Mouse (Mus musculus): ENCODE results near the gene Atxn7l1. TPM values are rescaled to one million over a fixed set of nuclear protein-coding genes. Genes with fewer than 3 reads are reported as not detected.

Gene Atxn7l1
- total RNA-seq, 2 experiments from 2014 or later = 29.5 to 116 TPM

GRCm38 (mm10) chr12:33175621-33176554 lies 28.4 kb downstream of the Atxn7l1 start:
- peak; percentile 90 for ATAC-seq (replicated peaks; ENCODE audit: low FRiP score, low TSS enrichment, poor library complexity, severe bottlenecking)

GRCm38 (mm10) chr12:33176555-33176900 lies 29.0 kb downstream of the Atxn7l1 start:
- no peak for ATAC-seq (replicated peaks; ENCODE audit: low FRiP score, low TSS enrichment, poor library complexity, severe bottlenecking)

GRCm38 (mm10) chr12:33180421-33180820 lies 32.9 kb downstream of the Atxn7l1 start:
- ATAC-seq (replicated peaks; ENCODE audit: low FRiP score, low TSS enrichment, poor library complexity, severe bottlenecking) = no peak

- ATAC-seq (replicated peaks; ENCODE audit: low FRiP score, low TSS enrichment, poor library complexity, severe bottlenecking) = no peak
Observed at GRCm38 (mm10) chr12:33181875-33182274, 34.4 kb downstream of the Atxn7l1 start.

- ATAC-seq (replicated peaks; ENCODE audit: low FRiP score, low TSS enrichment, poor library complexity, severe bottlenecking) = 0 out of 2 replicates have a peak, but pooled peaks have one; percentile 35
Observed at GRCm38 (mm10) chr12:33182428-33183137, 35.1 kb downstream of the Atxn7l1 start.

- no peak for ATAC-seq (replicated peaks; ENCODE audit: low FRiP score, low TSS enrichment, poor library complexity, severe bottlenecking)
Observed at GRCm38 (mm10) chr12:33183138-33183627, 35.7 kb downstream of the Atxn7l1 start.

- ATAC-seq (replicated peaks; ENCODE audit: low FRiP score, low TSS enrichment, poor library complexity, severe bottlenecking) = no peak
Observed at GRCm38 (mm10) chr12:33184137-33184536, 36.6 kb downstream of the Atxn7l1 start.

- ATAC-seq (replicated peaks; ENCODE audit: low FRiP score, low TSS enrichment, poor library complexity, severe bottlenecking) = no peak
Observed at GRCm38 (mm10) chr12:33185046-33185445, 37.6 kb downstream of the Atxn7l1 start.

GRCm38 (mm10) chr12:33186331-33186730 lies 38.8 kb downstream of the Atxn7l1 start:
- ATAC-seq (replicated peaks; ENCODE audit: low FRiP score, low TSS enrichment, poor library complexity, severe bottlenecking) = no peak

- no peak for ATAC-seq (replicated peaks; ENCODE audit: low FRiP score, low TSS enrichment, poor library complexity, severe bottlenecking)
Observed at GRCm38 (mm10) chr12:33190133-33190532, 42.6 kb downstream of the Atxn7l1 start.

- no peak for ATAC-seq (replicated peaks; ENCODE audit: low FRiP score, low TSS enrichment, poor library complexity, severe bottlenecking)
Observed at GRCm38 (mm10) chr12:33190633-33191032, 43.1 kb downstream of the Atxn7l1 start.

GRCm38 (mm10) chr12:33193408-33193901 lies 46.0 kb downstream of the Atxn7l1 start:
- ATAC-seq (replicated peaks; ENCODE audit: low FRiP score, low TSS enrichment, poor library complexity, severe bottlenecking) = no peak

GRCm38 (mm10) chr12:33195175-33195574 lies 47.7 kb downstream of the Atxn7l1 start:
- ATAC-seq (replicated peaks; ENCODE audit: low FRiP score, low TSS enrichment, poor library complexity, severe bottlenecking) = no peak

GRCm38 (mm10) chr12:33197287-33197686 lies 49.8 kb downstream of the Atxn7l1 start:
- no peak for ATAC-seq (replicated peaks; ENCODE audit: low FRiP score, low TSS enrichment, poor library complexity, severe bottlenecking)

- ATAC-seq (replicated peaks; ENCODE audit: low FRiP score, low TSS enrichment, poor library complexity, severe bottlenecking) = no peak
Observed at GRCm38 (mm10) chr12:33197746-33198145, 50.3 kb downstream of the Atxn7l1 start.

GRCm38 (mm10) chr12:33201068-33201467 lies 53.6 kb downstream of the Atxn7l1 start:
- ATAC-seq (replicated peaks; ENCODE audit: low FRiP score, low TSS enrichment, poor library complexity, severe bottlenecking) = no peak; the same call in 1 of the 2 replicates

- ATAC-seq (replicated peaks; ENCODE audit: low FRiP score, low TSS enrichment, poor library complexity, severe bottlenecking) = no peak
Observed at GRCm38 (mm10) chr12:33201491-33202210, 54.2 kb downstream of the Atxn7l1 start.

- no peak for ATAC-seq (replicated peaks; ENCODE audit: low FRiP score, low TSS enrichment, poor library complexity, severe bottlenecking)
Observed at GRCm38 (mm10) chr12:33205255-33205654, 57.8 kb downstream of the Atxn7l1 start.

- no peak for ATAC-seq (replicated peaks; ENCODE audit: low FRiP score, low TSS enrichment, poor library complexity, severe bottlenecking)
Observed at GRCm38 (mm10) chr12:33206300-33206699, 58.8 kb downstream of the Atxn7l1 start.

- no peak for ATAC-seq (replicated peaks; ENCODE audit: low FRiP score, low TSS enrichment, poor library complexity, severe bottlenecking)
Observed at GRCm38 (mm10) chr12:33210856-33211255, 63.4 kb downstream of the Atxn7l1 start.

Data from megakaryocyte-erythroid progenitor cell, adult 5-6 weeks (primary cell).